Mouse (Mus musculus): ENCODE results near the gene Gm39566. TPM values are rescaled to one million over a fixed set of nuclear protein-coding genes. Genes with fewer than 3 reads are reported as not detected.
A peak's percentile ranks its signal among the peaks of the same experiment; 100 is the strongest.

The Gm39566 gene
- total RNA-seq, 2 experiments from 2014 or later = not detected

DNA sequence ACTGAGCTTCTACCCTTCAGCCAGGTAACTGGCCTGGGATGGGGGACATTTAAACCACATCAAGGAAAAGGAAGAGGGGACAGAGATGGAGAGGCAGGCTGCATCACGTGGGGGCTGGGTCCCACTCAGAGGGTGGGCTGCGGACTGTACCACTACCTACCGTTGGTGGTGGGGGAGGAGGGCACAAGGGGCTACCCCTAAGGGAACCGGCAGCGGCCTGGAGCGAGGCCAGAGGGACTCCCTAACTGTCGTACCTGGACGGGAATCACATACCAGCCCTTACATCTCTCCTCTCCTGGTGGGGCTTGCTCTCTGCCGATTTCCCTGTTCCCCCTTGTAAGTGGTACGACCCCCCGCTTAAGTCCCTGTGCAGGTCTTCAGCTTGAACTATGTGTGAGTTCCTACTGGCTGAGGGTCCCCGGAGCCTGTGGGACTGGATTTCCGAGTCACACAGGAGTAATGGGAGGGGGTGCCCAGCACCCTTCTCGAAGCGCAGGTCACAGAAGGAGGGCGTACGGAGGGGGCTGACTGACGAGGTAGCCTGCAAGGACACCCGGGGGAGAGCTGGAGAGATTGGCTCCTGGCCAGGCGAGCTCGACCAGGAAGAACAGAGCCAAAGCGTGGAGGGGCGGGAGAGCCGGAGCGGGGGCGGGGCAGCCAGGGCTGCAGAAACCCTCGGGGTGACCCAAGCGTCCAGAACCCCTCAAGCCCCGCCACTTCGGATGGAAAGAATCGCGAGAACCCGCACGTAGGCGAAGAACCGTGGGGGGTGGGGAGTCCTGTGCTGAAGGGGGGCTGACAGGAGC, 14.5 kb downstream of the Gm39566 start:
- DNase-seq (ENCODE audit: low spot score in 2 of 2) = no peak
- TF ChIP-seq CTCF (conservative IDR thresholded peaks at IDR 0.05) = no peak
- Histone ChIP-seq H3K4me3 (peak overlapping the region; percentile 63), H3K27ac (peak overlapping the region; percentile 82)

DNA sequence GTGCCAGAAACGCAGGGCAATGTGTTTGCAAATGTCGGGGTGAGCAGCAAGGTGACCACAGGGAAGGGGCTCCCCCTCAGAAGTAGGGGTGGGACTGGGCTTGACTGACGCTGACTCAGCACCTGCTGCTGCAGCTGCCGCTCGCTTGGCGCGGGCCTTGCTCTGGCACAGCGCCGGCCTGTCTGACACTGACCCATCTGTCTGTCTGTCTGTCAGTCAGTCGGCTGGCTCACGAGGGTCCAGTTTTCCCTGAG, 15.0 kb downstream of the Gm39566 start:
- DNase-seq (ENCODE audit: low spot score in 2 of 2) = no peak
- Histone ChIP-seq H3K4me3 (peak overlapping the region; percentile 63), H3K27ac (peak overlapping the region; percentile 82)
- no peak for TF ChIP-seq CTCF (conservative IDR thresholded peaks at IDR 0.05)

DNA sequence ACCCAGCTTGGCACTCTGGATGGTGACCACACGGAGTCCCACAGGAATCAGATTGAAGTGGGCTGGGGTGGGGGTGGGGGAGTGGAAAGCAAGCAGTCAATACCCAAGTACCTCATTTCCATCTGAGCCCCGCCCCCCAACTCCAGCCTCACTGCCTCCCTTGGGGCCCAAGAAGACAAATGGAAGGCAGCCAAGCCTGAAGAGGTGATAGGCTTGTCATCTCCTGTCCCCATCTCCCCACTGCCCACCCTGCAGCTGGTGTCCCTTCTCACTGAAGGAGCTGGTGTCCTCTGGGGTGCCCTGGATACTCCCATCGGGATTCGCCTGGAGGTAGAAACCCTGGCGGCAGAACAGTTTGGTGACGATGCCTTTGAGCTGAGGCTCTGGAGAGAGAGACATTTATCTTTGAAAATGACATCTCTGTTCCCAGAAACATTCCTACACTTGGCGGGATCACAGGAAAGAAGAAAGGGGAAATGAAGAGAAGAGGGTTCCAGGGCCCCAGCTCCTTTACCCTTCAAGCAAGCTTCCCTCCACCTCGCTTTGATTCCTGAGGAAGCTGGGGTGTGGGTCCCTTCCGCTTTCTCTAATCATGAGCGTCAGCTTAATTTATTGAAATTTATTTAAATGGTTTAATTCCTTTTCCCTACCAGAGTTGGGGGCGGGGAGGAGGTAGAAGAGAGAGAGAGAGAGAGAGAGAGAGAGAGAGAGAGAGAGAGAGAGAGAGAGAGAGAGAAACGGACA, 15.5 kb downstream of the Gm39566 start:
- peak overlapping the region; percentile 63; the same call in 1 of the 2 replicates for H3K4me3 ChIP-seq
- H3K27ac ChIP-seq = peak overlapping the region; percentile 82; the same call in 1 of the 2 replicates
- no peak for DNase-seq (ENCODE audit: low spot score in 2 of 2)
- TF ChIP-seq CTCF (conservative IDR thresholded peaks at IDR 0.05) = peak; percentile 13; the same call in 1 of the 2 replicates

- no peak for TF ChIP-seq CTCF (conservative IDR thresholded peaks at IDR 0.05)
- H3K4me3 ChIP-seq = no peak overlapping the region
- no peak overlapping the region for H3K27ac ChIP-seq
- no peak for DNase-seq (ENCODE audit: low spot score in 2 of 2)
These were observed 17.2 kb downstream of the Gm39566 start for GRCm38 (mm10) chr11:69797924-69798323.

- peak overlapping the region; percentile 63 for H3K4me3 ChIP-seq
- H3K27ac ChIP-seq = peak overlapping the region; percentile 77; the same call in 1 of the 2 replicates
- TF ChIP-seq CTCF (conservative IDR thresholded peaks at IDR 0.05) = no peak
These were observed 19.1 kb downstream of the Gm39566 start for GRCm38 (mm10) chr11:69795983-69796435.

GRCm38 (mm10) chr11:69795168-69795982, 19.7 kb downstream of the Gm39566 start, which contains the start of gene Chrnb1:
Chrnb1 (minus strand) TSS chr11:69795943.
- H3K4me3 ChIP-seq = peak within 1 kb of the TSS; percentile 63
- peak within 1 kb of the TSS; percentile 77 for H3K27ac ChIP-seq
- peak; percentile 44 for TF ChIP-seq CTCF (conservative IDR thresholded peaks at IDR 0.05)
- peak; percentile 84 to 95 for DNase-seq (ENCODE audit: low spot score in 2 of 2)

More at GRCm38 (mm10) chr11:69795983-69796435, 19.1 kb downstream of the Gm39566 start:
- DNase-seq (ENCODE audit: low spot score in 2 of 2) = no peak

DNA sequence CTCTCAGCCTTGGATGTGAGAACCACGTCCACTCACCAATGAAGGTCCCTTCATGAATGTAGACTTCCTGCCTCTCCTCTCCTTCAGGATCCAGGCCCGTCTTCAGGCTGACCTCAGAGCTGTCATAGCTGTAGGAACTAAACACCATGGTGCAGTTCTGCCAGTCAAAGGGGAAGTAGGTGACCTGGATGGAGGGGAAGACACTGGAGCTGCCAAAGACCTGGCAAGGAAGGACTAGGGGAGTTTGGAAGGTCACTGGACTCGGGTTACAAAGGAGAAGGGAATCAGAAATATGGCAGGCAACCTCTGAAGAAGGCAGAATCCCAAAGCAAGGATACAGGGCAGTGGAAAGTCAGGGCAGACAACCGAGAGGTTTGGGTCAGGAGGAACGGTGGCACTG, 21.7 kb downstream of the Gm39566 start:
- no peak for DNase-seq (ENCODE audit: low spot score in 2 of 2)
- no peak for TF ChIP-seq CTCF (conservative IDR thresholded peaks at IDR 0.05)
- no peak overlapping the region for H3K27ac ChIP-seq
- H3K4me3 ChIP-seq = no peak overlapping the region

- no peak overlapping the region for H3K4me3 ChIP-seq
- TF ChIP-seq CTCF (conservative IDR thresholded peaks at IDR 0.05) = no peak
- H3K27ac ChIP-seq = no peak overlapping the region
- no peak for DNase-seq (ENCODE audit: low spot score in 2 of 2)
These were observed 23.7 kb downstream of the Gm39566 start for GRCm38 (mm10) chr11:69791420-69791819.

- no peak for TF ChIP-seq CTCF (conservative IDR thresholded peaks at IDR 0.05)
- no peak for DNase-seq (ENCODE audit: low spot score in 2 of 2)
- no peak overlapping the region for H3K4me3 ChIP-seq
- no peak overlapping the region for H3K27ac ChIP-seq
These were observed 25.7 kb downstream of the Gm39566 start for GRCm38 (mm10) chr11:69789431-69789830.

DNA sequence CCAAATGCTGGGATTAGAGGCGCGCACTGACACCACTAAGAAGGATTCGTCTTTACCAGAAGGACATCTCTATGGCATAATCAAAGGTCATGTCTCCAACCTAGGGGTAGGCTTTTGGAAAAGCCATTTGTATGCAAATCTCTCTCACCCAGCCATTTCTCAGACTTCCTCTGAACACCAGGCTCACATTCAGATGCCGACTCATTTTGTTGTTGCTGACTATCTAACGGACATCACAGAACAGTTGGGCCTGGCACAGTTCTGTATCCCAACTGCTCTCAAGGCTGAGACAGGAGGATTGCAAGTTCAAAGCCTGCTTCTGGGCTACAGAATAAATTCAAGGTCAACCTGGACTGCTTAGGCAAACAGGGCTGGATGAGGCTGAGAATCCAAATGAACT, 27.8 kb downstream of the Gm39566 start:
- Histone ChIP-seq H3K4me3 (no peak overlapping the region), H3K27ac (no peak overlapping the region)
- DNase-seq (ENCODE audit: low spot score in 2 of 2) = no peak
- TF ChIP-seq CTCF (conservative IDR thresholded peaks at IDR 0.05) = no peak

- no peak for DNase-seq (ENCODE audit: low spot score in 2 of 2)
- no peak for TF ChIP-seq CTCF (conservative IDR thresholded peaks at IDR 0.05)
- H3K4me3 ChIP-seq = peak overlapping the region; percentile 10; the same call in 1 of the 2 replicates
- no peak overlapping the region for H3K27ac ChIP-seq
These were observed 30.3 kb downstream of the Gm39566 start for GRCm38 (mm10) chr11:69784793-69785272.

DNA sequence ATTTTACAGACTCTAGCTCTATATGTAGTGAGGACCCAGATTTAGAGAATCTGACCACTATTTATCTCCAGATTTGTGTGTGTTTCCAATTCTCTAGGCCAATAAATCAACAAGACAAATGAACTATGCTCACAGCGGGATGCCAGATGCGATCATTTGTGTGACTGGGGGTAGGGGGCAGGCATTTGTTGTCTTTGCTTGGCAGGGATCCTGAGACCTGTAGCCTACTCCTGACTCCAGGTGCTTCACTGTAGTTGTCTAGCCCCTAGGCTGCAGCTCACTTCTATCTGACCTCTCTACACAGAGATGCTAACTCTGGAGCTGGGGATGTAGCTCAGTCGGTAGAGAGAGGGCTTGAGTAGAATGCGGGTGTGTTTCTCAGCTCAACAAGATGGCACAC, 33.3 kb downstream of the Gm39566 start:
- no peak for DNase-seq (ENCODE audit: low spot score in 2 of 2)

More for the DNA sequence above, 33.3 kb downstream of the Gm39566 start:
- no peak for TF ChIP-seq CTCF (conservative IDR thresholded peaks at IDR 0.05)
- no peak overlapping the region for H3K27ac ChIP-seq
- H3K4me3 ChIP-seq = no peak overlapping the region

All from layer of hippocampus, adult 2 months (tissue).